Mouse (Mus musculus): ENCODE measurements around the gene Cldn3.

DNA sequence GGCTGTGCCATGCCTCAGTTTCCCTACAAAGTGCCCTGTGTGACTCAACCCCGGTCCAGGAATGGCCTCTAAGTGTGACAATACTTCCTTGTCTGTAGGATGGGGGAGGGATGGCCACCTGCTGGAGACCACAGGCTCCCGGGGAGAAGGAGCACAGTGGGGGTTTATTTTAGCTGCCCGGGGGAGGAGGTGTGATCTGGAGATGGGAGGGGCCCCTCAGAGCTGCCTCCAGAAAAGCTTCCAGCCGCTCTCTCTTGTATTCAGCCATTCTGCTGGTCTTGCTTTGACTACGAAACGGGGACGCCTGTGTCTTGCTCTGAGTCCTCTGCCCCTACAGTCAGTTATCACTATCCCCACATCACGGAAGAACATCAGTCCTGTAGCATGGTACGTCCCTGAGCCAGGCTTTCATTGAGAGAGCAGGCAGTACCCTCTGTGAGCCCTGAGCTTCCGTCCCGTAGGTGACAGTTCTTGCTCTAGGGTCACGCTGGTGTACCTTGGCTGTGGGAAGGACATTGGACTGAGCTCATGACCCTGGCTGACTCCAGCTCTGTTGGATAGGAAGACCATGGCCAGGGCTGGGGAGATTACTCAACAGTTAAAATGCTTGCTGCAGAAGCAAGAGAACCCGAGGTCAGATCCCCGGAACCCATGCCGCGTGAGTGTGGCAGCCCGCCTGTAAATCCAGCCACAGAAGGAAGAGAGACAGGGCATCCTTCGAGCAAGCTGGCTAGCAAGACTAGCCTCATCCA is 49.8 kb downstream of the Cldn3 start:
- TF ChIP-seq EP300 (IDR thresholded peaks at IDR 0.05; ENCODE audit: low read length) = no peak
- no peak for TF ChIP-seq E2F4 (IDR thresholded peaks at IDR 0.05; ENCODE audit: insufficient replicate concordance, low read depth, low read length)

Measured in CH12.LX (cell line).